Mouse (Mus musculus) hindlimb bud, embryonic 11.5 days (tissue): Measurements from ENCODE around the gene Olfr1535.

Experiments
- DNase-seq: peaks from one replicate; pipeline ENCODE4 v3.0.0-alpha.2; 2012; ENCODE audit warnings: low read depth, low spot score; ENCODE audit errors: extremely low spot score

The Olfr1535 gene

DNA sequence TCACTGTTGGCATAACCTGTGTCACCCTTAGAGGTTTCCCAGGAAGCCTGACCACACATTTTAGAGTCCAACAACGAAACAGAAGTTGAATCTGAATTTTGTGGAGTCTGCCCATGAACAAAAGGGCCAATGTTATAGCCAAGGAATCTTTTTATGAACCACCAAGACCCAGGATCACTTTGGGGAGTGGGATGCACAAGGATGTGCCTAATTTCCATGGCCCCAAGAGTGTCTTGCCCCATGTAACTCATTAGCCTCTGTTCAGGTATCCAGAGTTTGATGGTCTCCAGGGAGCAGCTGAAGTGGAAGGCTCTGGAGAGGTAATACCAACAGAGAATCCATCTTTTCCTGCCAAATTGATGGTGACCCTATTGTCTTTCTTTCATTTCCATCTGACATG, at the start of gene Olfr1535:
TSS of gene Olfr1535 (minus strand) at position 101 of the 400 bp plus-strand sequence.
- no peak for DNase-seq

DNA sequence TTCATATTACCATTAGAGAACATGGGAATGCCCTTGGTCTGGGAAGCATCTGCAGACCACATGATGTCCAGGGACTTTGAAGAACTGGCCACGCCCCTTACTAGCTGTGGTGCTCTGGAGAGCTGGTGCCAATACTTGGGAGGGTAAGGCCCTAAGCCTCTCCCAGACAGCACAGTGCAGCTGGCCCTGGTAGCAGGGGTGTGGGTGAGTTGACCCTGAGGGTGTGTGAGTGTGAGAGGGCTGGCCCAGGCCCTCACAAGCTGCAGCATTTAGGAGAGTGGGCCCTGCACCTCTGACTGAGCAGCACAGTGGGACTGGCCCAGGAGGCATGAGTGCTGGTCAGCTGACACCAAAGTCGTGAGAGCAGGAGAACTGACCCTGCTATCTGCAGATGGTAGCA, 31.9 kb upstream of the Olfr1535 start:
- no peak for DNase-seq

DNA sequence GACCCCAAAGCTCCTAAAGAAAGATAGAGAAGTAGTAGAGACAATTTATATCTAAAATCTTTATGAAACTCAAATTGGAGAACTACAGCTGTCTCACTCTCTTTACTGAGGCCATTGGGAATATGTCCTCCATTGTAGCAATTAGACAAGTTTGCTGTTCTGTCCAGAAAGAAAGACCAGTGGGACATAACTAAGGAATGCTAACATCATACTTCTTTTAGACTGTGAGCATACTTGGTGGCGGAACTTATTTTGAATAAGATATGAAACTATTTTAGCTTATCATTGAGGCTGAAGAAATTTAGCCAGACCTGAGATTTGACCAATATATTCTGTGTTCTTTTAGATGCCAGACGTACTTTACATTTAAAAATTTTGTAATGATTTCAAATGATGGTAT, 22.0 kb upstream of the Olfr1535 start, which contains the start of gene Olfr1364:
TSS of gene Olfr1364 (minus strand) at position 101 of the 400 bp plus-strand sequence.
- no peak for DNase-seq

DNA sequence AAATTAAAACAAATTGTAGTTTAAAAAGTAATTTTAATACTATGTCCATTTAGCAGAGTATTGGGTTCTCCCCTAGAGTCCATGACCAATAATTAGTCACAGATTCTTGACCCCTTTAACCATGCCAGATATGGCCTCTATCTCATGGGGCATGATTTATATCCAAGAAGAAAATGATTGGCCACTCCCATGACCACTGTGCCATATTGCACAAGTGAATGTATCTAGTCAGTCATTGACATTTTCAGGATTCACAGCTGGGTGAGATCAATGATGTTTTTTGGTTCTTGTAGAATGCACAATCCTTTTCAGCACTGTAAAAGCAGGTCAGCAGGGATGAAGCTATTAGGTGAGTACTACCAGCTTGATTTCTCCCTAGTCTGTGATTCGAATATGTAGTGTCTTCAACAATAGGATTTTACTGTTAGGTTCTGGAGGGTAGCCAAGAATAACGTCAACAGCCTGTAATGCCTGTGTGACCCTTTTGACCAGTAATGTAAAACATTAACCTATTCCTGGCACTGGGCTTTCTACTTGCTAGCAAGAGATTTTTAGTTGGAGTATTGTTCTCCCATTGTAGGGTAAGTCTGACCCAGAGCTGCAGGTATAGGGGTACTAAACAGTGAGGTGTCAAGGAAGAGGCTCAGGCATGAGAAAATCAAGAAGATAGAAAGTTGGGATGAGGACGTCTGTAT, 9.1 kb downstream of the Olfr1535 start:
- no peak for DNase-seq

DNA sequence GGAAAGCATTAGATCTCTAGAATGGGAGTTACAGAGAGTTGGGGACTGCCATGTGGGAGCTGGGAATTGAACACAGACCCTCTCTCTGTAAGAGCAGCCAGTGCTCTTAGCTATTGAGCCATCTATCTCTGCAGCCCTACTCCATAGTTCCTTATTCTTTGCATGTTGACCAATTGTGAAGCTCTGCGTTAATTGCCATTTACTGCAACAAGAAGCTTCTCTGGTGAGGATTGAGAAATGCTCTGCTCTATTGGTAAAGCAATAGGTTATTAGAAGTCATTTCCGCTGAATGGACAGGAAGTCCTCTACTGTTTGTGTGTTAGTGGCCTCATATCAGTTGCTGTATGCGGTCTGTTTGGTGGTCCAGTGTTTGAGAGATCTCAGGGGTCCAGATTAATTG, 10.2 kb downstream of the Olfr1535 start:
- no peak for DNase-seq

DNA sequence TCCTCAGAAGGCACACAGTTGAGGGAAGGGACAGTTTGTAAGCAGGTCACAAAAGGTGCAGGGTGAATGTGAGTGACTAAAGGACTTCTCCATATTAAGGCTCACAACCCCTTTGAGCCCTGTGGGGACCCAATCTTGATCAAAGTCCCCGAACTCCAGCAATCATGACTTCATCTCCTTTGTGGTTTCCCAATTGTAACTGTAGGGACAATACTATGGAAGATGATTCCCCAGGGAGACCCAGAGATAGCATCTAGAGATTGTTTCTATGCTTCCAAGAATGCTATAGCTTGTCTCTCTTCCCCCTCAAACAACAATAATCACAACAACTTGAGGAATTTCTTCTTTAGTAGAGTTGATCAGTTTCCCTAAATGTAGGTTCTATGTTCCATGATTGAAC, 17.0 kb downstream of the Olfr1535 start, which contains the start of gene Olfr1366:
TSS of gene Olfr1366 (minus strand) at position 101 of the 400 bp plus-strand sequence.
- DNase-seq = no peak

DNA sequence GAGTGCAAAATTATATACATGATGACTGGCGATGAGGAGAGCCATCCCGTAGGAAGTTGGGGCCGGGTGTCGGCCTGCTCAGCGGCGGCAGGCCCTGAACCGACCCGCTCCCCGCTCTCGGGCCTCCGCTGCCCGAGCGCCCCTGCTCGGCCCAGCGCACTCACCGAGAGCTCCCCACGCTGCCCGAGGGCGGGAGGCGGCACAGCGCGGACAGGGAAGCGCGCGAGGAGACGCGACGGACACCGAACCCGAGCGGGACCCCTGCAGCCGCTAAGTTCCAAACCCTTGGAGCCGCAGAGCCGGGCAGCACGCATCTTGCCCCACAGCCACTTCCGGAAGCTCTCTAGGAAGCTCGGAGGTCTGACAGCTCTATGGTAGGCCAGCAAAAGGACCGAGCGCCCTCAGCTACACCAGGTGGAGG, 28.9 kb downstream of the Olfr1535 start, which contains the start of gene Zkscan8:
TSS of gene Zkscan8 (minus strand) at position 340 of the 421 bp plus-strand sequence.
- DNase-seq = peak; percentile 47

DNA sequence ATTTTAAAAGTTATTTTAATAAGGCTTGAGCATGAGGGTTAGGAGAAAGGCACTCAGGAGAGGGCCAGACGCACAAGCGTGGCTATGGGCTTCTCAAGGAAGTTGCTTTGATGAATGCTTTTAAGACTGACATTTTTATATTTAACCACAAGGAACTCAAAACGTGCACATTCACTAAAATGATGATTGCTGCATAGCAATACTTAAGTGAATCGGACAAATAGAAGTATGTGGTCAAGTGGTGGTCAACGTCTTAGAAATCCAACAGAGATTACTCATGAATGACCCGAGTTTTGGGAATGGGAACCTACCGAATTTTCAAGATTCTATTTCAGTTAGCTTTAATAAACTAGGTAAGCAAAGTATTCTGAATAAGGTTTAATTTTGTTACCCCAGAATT, 29.6 kb downstream of the Olfr1535 start:
- peak; percentile 3 for DNase-seq

DNA sequence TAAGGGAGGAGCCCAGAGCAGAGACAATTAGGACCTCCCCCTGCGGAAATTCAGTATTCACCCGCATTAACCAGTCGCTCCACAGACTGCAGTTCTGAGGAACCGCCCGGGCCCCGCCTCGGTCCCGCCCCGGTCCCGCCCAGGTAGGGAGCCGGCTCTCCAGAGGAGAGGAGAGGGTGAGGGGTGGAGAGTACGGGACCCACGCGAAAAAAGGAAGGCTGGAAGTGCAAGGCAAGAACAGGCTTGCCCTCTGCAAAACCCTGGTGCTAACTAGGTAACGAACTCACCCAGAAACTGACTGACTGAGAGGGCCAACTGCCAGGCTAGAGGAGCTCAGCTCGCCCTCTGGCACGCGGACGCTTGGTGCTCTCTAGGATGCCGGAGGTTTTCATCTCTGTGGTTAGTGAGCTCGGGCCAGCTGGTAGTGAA, 53.5 kb downstream of the Olfr1535 start:
- DNase-seq = peak; percentile 44
